Mouse (Mus musculus) myocyte (in vitro differentiated cells): ENCODE results near the gene Clca2. TPM values are rescaled to one million over a fixed set of nuclear protein-coding genes. Genes with fewer than 3 reads are reported as not detected.

Source experiments
- H3K27me3 ChIP-seq: one replicate; pipeline ENCODE4 v1.6.1; 2011; ENCODE audit not compliant: control insufficient read depth, insufficient read depth, insufficient read length
- H3K36me3 ChIP-seq: one replicate; pipeline ENCODE4 v1.6.1; 2011; ENCODE audit not compliant: control insufficient read depth, insufficient read depth
- H3K4me2 ChIP-seq: one replicate; pipeline ENCODE4 v1.6.1; 2011; ENCODE audit warnings: low read depth, control low read depth
- H3K4me3 ChIP-seq: one replicate; pipeline ENCODE4 v1.5.1; 2011; ENCODE audit warnings: mild to moderate bottlenecking, control low read depth, moderate library complexity
- H3K79me2 ChIP-seq: one replicate; pipeline ENCODE4 v1.6.1; 2011; ENCODE audit not compliant: control insufficient read depth, insufficient read depth
- H3ac ChIP-seq: one replicate; pipeline ENCODE4 v1.6.1; 2011; ENCODE audit not compliant: control insufficient read depth, insufficient read length
- CEBPB ChIP-seq: IDR thresholded peaks from 2 replicates; pipeline ENCODE4 v1.6.1; 2011; ENCODE audit warnings: mild to moderate bottlenecking, moderate library complexity; ENCODE audit not compliant: poor library complexity, insufficient read depth, severe bottlenecking
- E2F4 ChIP-seq: IDR thresholded peaks from one replicate; pipeline ENCODE4 v1.6.1; 2011; ENCODE audit warnings: mild to moderate bottlenecking, control low read depth, moderate library complexity; ENCODE audit not compliant: insufficient read depth
- MAX ChIP-seq: IDR thresholded peaks from one replicate; pipeline ENCODE4 v1.6.1; 2011; ENCODE audit warnings: low read depth, mild to moderate bottlenecking, control low read depth
- MYOD1 ChIP-seq, 3 experiments: IDR thresholded peaks; one replicate each; pipeline ENCODE4 v1.6.1; 2011; ENCODE audit warnings: control low read depth in 2 of 3, low read depth in 2 of 3, mild to moderate bottlenecking in 2 of 3, moderate library complexity in 1 of 3; ENCODE audit not compliant: insufficient read length in 2 of 3, control insufficient read depth in 1 of 3
- MYOG ChIP-seq, 3 experiments: IDR thresholded peaks; one replicate each; pipeline ENCODE4 v1.6.1; 2011; ENCODE audit warnings: control low read depth in 2 of 3, low read depth in 2 of 3, mild to moderate bottlenecking in 2 of 3; ENCODE audit not compliant: insufficient read length in 2 of 3, control insufficient read depth in 1 of 3, insufficient read depth in 1 of 3
- POLR2A ChIP-seq: IDR thresholded peaks from one replicate; pipeline ENCODE4 v1.6.1; 2011; ENCODE audit warnings: low read depth, mild to moderate bottlenecking, control low read depth, moderate library complexity; ENCODE audit not compliant: insufficient read length
- POLR2AphosphoS2 ChIP-seq: IDR thresholded peaks from one replicate; pipeline ENCODE4 v1.6.1; 2011; ENCODE audit warnings: low read depth, control low read depth; ENCODE audit not compliant: insufficient read length
- REST ChIP-seq: IDR thresholded peaks from one replicate; pipeline ENCODE4 v1.6.1; 2011; ENCODE audit warnings: mild to moderate bottlenecking, control low read depth, moderate library complexity; ENCODE audit not compliant: insufficient read depth, insufficient read length
- SRF ChIP-seq: IDR thresholded peaks from one replicate; pipeline ENCODE4 v1.6.1; 2011; ENCODE audit warnings: low read depth; ENCODE audit not compliant: control insufficient read depth, insufficient read length
- TCF12 ChIP-seq: IDR thresholded peaks from one replicate; pipeline ENCODE4 v1.6.1; 2011; ENCODE audit warnings: mild to moderate bottlenecking, control low read depth; ENCODE audit not compliant: poor library complexity, insufficient read depth, severe bottlenecking
- TCF3 ChIP-seq: IDR thresholded peaks from one replicate; pipeline ENCODE4 v1.6.1; 2011; ENCODE audit warnings: low read depth, control low read depth; ENCODE audit not compliant: insufficient read length
- USF1 ChIP-seq: IDR thresholded peaks from one replicate; pipeline ENCODE4 v1.6.1; 2011; ENCODE audit warnings: low read depth, mild to moderate bottlenecking, control low read depth, moderate library complexity
- polyA plus RNA-seq: library from polyadenylated mRNA; unstranded; fragments of >200 nt; fragmentation: generic; extraction: Trizol; gene quantifications from one replicate; pipeline ENCODE4 v1.2.1, GENCODE M21; 2012; ENCODE audit warnings: missing spikeins

Gene Clca2
- polyA plus RNA-seq, 1 experiment, result 0.04 TPM

DNA sequence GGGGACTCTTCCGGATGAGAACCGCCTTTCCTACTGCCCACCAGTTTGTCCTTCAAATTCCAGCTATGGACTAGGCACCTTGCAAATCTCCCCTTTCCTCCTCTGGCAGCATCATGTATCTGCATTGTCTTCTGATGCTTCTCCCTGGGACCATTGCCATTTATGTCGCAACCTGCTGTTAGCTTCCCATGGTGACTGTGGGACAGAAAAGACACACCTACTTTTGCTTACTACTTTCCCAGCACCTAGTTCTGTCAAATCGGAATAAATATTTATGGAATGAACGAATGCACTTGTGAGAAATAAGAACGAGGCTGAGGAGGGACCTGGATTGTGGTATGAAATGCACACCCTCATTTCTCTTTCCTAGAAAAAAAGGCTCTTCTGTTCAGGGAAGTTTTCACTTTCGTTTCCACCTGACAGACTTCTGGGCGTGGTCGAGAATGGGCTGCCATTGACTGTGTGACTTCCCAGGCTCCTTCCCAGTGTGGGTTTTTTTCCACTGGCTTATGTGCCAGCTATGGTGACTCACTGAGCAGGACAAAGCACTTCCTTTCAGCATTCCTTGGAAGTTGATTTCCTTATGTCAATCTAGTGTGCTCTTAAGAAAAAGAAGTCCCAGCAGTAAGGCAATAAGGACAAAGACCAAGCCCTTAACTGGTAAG lies 2.8 kb upstream of the Clca2 start:
- H3K27me3 ChIP-seq, result no peaks in the 10 kb centered on the region
- no peaks in the 10 kb centered on the region for H3K79me2 ChIP-seq
- H3K4me2 ChIP-seq, result peak overlapping the region; percentile 96
- no peak overlapping the region for H3ac ChIP-seq
- H3K36me3 ChIP-seq, result no peaks in the 10 kb centered on the region
- peak overlapping the region; percentile 16 for H3K4me3 ChIP-seq
- TF ChIP-seq MYOD1 (IDR thresholded peaks at IDR 0.05; ENCODE audit: control insufficient read depth in 1 of 3, insufficient read length in 2 of 3, low read depth in 2 of 3) (no peak), SRF (no peak), REST (no peak), CEBPB (peak; percentile 76)

DNA sequence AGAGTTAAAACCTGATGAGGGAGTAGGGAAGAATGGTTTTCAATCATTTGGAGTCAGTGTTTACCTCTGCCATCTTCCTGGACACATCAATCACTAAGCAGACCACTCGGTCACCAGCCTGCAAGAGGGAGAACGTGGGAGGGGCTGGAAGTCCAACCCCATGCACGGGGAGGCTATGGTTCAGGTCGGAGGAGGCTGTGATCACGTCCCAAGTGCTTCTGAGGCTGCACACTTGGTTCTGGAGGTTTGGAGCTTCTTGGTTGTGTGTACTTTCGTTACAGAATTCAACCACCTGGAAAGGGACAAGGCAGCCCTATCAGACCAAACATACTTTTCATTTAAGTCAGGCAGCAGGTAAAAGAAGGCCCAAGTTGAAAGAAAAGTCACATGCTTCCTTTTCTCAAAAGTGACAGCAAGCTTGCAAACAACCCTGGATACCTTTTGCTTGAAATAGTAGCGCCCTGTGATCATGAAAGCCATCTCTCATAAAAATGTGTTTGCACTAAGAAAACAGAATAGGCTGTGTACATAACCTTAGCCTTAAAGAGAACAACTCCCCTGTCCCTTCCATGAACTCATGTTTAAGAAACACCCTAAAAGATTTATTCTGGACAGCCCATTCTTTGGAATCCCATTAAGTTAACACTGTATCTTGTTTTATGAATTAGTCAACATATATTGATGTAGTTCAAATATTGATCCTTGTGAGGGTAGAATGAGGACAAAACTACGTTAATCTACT lies 11.2 kb downstream of the Clca2 start:
- no peak overlapping the region for H3K4me2 ChIP-seq
- H3K79me2 ChIP-seq, result no peaks in the 10 kb centered on the region
- H3ac ChIP-seq, result no peak overlapping the region
- no peak overlapping the region for H3K4me3 ChIP-seq
- H3K36me3 ChIP-seq, result no peaks in the 10 kb centered on the region
- TF ChIP-seq TCF3 (no peak), REST (no peak), MYOG (IDR thresholded peaks at IDR 0.05; ENCODE audit: control insufficient read depth in 1 of 3, insufficient read depth in 1 of 3, insufficient read length in 2 of 3, low read depth in 2 of 3) (no peak), MYOD1 (IDR thresholded peaks at IDR 0.05; ENCODE audit: control insufficient read depth in 1 of 3, insufficient read length in 2 of 3, low read depth in 2 of 3) (no peak), MAX (no peak), POLR2A (no peak), USF1 (no peak), CEBPB (no peak), TCF12 (no peak), SRF (no peak), POLR2AphosphoS2 (no peak), E2F4 (no peak)
- H3K27me3 ChIP-seq, result no peaks in the 10 kb centered on the region

DNA sequence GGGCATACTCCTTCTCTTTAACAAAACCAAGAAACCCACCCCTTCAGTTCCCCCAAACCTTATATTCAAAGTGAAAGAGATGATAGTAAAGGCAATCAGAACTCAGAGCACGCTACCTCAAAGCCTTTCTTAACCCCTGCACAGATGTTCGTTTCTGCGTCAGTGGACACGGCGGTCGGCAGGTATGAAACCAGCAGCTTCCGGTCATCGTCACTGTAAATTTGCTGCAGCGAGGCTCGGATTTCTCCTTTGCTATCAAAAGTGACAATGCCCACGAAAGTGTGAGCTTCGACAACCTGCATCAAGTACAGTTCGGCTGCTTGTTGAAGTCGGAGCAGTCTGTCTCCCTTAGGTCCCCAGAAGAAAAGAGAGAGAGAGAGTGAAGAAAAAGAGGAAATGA lies 13.1 kb downstream of the Clca2 start:
- no peak overlapping the region for H3K4me3 ChIP-seq
- no peak overlapping the region for H3ac ChIP-seq
- no peaks in the 10 kb centered on the region for H3K79me2 ChIP-seq
- H3K4me2 ChIP-seq, result no peak overlapping the region
- TF ChIP-seq CEBPB, result no peak
- TF ChIP-seq TCF12, result no peak
- TF ChIP-seq SRF, result no peak
- no peak for TF ChIP-seq MYOG (IDR thresholded peaks at IDR 0.05; ENCODE audit: control insufficient read depth in 1 of 3, insufficient read depth in 1 of 3, insufficient read length in 2 of 3, low read depth in 2 of 3)
- no peak for TF ChIP-seq POLR2AphosphoS2
- TF ChIP-seq POLR2A, result no peak
- TF ChIP-seq TCF3, result no peak
- TF ChIP-seq REST, result no peak
- no peak for TF ChIP-seq MAX
- no peak for TF ChIP-seq USF1
- TF ChIP-seq MYOD1 (IDR thresholded peaks at IDR 0.05; ENCODE audit: control insufficient read depth in 1 of 3, insufficient read length in 2 of 3, low read depth in 2 of 3), result no peak
- H3K36me3 ChIP-seq, result no peaks in the 10 kb centered on the region
- no peaks in the 10 kb centered on the region for H3K27me3 ChIP-seq

DNA sequence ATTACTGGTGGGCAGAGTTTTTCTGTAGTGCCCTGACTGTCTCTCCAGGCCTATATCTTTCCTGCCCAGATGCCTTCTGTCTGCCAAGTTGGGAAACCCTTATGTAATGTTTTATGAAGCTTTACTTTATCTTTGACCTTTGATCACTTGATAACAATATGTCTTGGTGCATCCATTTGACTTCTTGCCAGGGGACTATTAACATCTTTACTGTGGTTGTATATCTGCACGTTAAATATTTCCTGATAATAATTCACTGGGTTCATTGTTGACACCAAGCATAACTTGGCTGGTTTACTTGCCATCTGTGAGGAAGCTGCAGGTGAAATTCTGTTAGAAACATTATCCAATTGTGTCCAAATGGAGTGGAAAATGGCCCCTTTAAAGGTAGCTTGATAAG lies 16.2 kb downstream of the Clca2 start:
- Histone ChIP-seq H3K4me2 (no peak overlapping the region), H3K36me3 (no peaks in the 10 kb centered on the region), H3ac (no peak overlapping the region), H3K79me2 (no peaks in the 10 kb centered on the region), H3K4me3 (no peak overlapping the region), H3K27me3 (no peaks in the 10 kb centered on the region)
- TF ChIP-seq MYOG (IDR thresholded peaks at IDR 0.05; ENCODE audit: control insufficient read depth in 1 of 3, insufficient read depth in 1 of 3, insufficient read length in 2 of 3, low read depth in 2 of 3), result no peak
- TF ChIP-seq E2F4, result no peak
- TF ChIP-seq USF1, result no peak
- TF ChIP-seq TCF12, result no peak
- no peak for TF ChIP-seq TCF3
- no peak for TF ChIP-seq REST
- no peak for TF ChIP-seq CEBPB
- TF ChIP-seq POLR2A, result no peak
- TF ChIP-seq POLR2AphosphoS2, result no peak
- TF ChIP-seq SRF, result no peak
- no peak for TF ChIP-seq MYOD1 (IDR thresholded peaks at IDR 0.05; ENCODE audit: control insufficient read depth in 1 of 3, insufficient read length in 2 of 3, low read depth in 2 of 3)
- no peak for TF ChIP-seq MAX
